Mouse (Mus musculus): ENCODE measurements around the gene Olfr1015.

- no peak for TF ChIP-seq GATA1 (IDR thresholded peaks at IDR 0.05; ENCODE audit: borderline replicate concordance, low read length)
- TF ChIP-seq FLI1 (IDR thresholded peaks at IDR 0.05; ENCODE audit: low read length) = no peak
Observed at GRCm38 (mm10) chr2:85818179-85818578, 36.4 kb downstream of the Olfr1015 start, which contains the start of gene Olfr1018.

Data from megakaryocyte, embryonic 14.5 days (primary cell).